ENCODE assay signal across 24 mouse cellular contexts in the genomic region with DNA sequence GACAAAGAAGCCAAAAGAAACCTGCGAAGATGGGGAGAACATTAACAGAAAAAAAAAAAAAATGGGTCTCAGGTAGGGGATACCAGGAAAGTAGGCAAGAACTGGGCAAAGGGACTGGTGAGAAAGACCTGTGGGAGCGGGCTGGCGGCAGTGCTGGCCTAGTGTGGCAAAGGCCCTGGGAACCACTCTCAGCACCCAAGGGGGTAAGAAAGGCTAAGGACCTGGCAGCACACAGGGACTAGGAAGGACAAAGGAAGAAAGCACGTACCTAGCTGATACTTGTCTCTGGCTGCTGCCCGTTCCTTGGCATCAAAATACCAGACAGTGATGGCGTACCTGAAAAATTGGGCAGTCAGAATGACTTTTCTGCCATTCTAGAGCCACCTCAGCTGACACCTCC. TPM values are rescaled to one million over a fixed set of nuclear protein-coding genes. Genes with fewer than 3 reads are reported as not detected.
A peak's percentile ranks its signal among the peaks of the same experiment; 100 is the strongest.
DNase-seq lines count a peak whose midpoint lies in the region; ATAC-seq lines count a peak whose summit lies in the region.
"Had no signal": no experiment of that assay in that cellular context is flagged by ENCODE, and none has a peak within 500 bp of the region (broad histone marks: within the 10 kb centered on the region; RNA-seq: fewer than 3 reads in every experiment).

No protein-coding gene starts in this region.

- H3K9me3 ChIP-seq in kidney, embryonic 14.5 days (ENCODE audit: control insufficient read depth, low read length) = no peaks in the 10 kb centered on the region
- H3K9me3 ChIP-seq: embryonic facial prominence, embryonic 10.5 days; forebrain, embryonic 13.5 days; heart, embryonic 15.5 days; intestine, embryonic 15.5 days; kidney, embryonic 15.5 days had no signal

- peaks cover 54% of the 10 kb centered on the region for H3K36me3 ChIP-seq in kidney, embryonic 14.5 days (ENCODE audit: control insufficient read depth, insufficient read depth, low read length)

- no peaks in the 10 kb centered on the region for H3K27me3 ChIP-seq in kidney, embryonic 14.5 days (ENCODE audit: control insufficient read depth, insufficient read depth, low read length)
- H3K27me3 ChIP-seq: forebrain, embryonic 13.5 days; heart, embryonic 15.5 days; intestine, embryonic 15.5 days; kidney, embryonic 15.5 days; Patski had no signal

- H3K9ac ChIP-seq in kidney, embryonic 14.5 days (ENCODE audit: low read depth, low read length) = no peak overlapping the region
- H3K9ac ChIP-seq: forebrain, embryonic 13.5 days; forebrain, postnatal 0 days; heart, embryonic 15.5 days; hindbrain, embryonic 14.5 days; intestine, embryonic 15.5 days; kidney, embryonic 15.5 days had no signal

- H3K27ac ChIP-seq in kidney, embryonic 14.5 days (ENCODE audit: low read depth, low read length) = no peak overlapping the region
- H3K27ac ChIP-seq: embryonic facial prominence, embryonic 10.5 days; forebrain, embryonic 13.5 days; heart, adult 2 months; heart, embryonic 15.5 days; hindbrain, embryonic 14.5 days; intestine, embryonic 15.5 days; kidney, embryonic 15.5 days had no signal

- WGBS in kidney, embryonic 14.5 days = 88% methylated on average over 6 of the region's 6 CpGs

- H3K4me2 ChIP-seq in kidney, embryonic 14.5 days (replicated peaks; ENCODE audit: low read depth, low read length) = no peak overlapping the region
- H3K4me2 ChIP-seq: forebrain, embryonic 13.5 days; heart, embryonic 11.5 days; heart, embryonic 15.5 days; hindbrain, embryonic 14.5 days; intestine, embryonic 15.5 days; kidney, embryonic 15.5 days had no signal

- peak; percentile 46 for DNase-seq in adrenal gland, postnatal 10 days
- DNase-seq in adrenal gland, adult (ENCODE audit: inconsistent age in 2 of 2, low spot score in 1 of 2) = no peak
- DNase-seq in cerebellum, adult 8-10 months = peak; percentile 14
- peak; percentile 92 for DNase-seq in heart, adult 11 months
- no peak for DNase-seq in heart, adult 18-20 months

- H3K4me1 ChIP-seq in kidney, embryonic 14.5 days (ENCODE audit: control insufficient read depth, insufficient read depth, low read length) = peaks cover 24% of the 10 kb centered on the region

- ATAC-seq in cerebellum, adult (ENCODE audit: insufficient number of reproducible peaks, low FRiP score, low TSS enrichment) = no peak
- no peak for ATAC-seq in kidney, embryonic 14.5 days (ENCODE audit: low FRiP score, low TSS enrichment)

- no peak overlapping the region for H3K4me3 ChIP-seq in kidney, embryonic 14.5 days (ENCODE audit: low read length)
- H3K4me3 ChIP-seq: embryonic facial prominence, embryonic 10.5 days; forebrain, embryonic 13.5 days; heart, adult 2 months; heart, embryonic 15.5 days; intestine, embryonic 15.5 days; kidney, embryonic 15.5 days had no signal

RNA-seq across cellular contexts. Expression of a gene that starts 5.7 kb away (rescaled TPM):
- not detected for total RNA-seq in adrenal gland, postnatal 10 days (2021)
- not detected for total RNA-seq in heart, adult 18-20 months (2021)
- polyA plus RNA-seq in kidney, embryonic 14.5 days (2014; fragmentation: Nextera tagmentation; extraction: Ambion mirVana) = not detected in 2 replicates
- total RNA-seq: adrenal gland, adult 2 months; forebrain, postnatal 0 days; gastrocnemius, adult 8-10 months; gastrocnemius, postnatal 36 days; heart, adult 2 months; heart, postnatal 14 days; hematopoietic stem cell, adult 5-6 weeks had no signal
- polyA plus RNA-seq: adrenal gland, adult 2 months; heart, adult 2 months; heart, embryonic 11.5 days; heart, embryonic 15.5 days; kidney, embryonic 15.5 days had no signal

RNA-seq across cellular contexts. Expression of a gene that starts 7.3 kb away (rescaled TPM):
- 10 to 100 TPM; 88.9 to 90.2 TPM for total RNA-seq in adrenal gland, postnatal 10 days (2021)
- total RNA-seq in heart, adult 18-20 months (2021) = 10 to 100 TPM; 58.6 to 60.1 TPM
- 33.1 and 37.8 TPM in 2 replicates for polyA plus RNA-seq in kidney, embryonic 14.5 days (2014; fragmentation: Nextera tagmentation; extraction: Ambion mirVana)

RNA-seq across cellular contexts. Expression of a gene that starts 19.4 kb away (rescaled TPM):
- total RNA-seq in adrenal gland, postnatal 10 days (2021) = 10 to 100 TPM; 36.1 to 42.0 TPM
- 10 to 100 TPM; 10.5 to 11.6 TPM for total RNA-seq in heart, adult 18-20 months (2021)
- polyA plus RNA-seq in kidney, embryonic 14.5 days (2014; fragmentation: Nextera tagmentation; extraction: Ambion mirVana) = 51.5 and 60.2 TPM in 2 replicates

RNA-seq across cellular contexts. Expression of a gene that starts 21.6 kb away (rescaled TPM):
- total RNA-seq in adrenal gland, postnatal 10 days (2021) = not detected
- total RNA-seq in heart, adult 18-20 months (2021) = not detected
- not detected in 2 replicates for polyA plus RNA-seq in kidney, embryonic 14.5 days (2014; fragmentation: Nextera tagmentation; extraction: Ambion mirVana)
- total RNA-seq: adrenal gland, adult 2 months; forebrain, postnatal 0 days; gastrocnemius, adult 8-10 months; gastrocnemius, postnatal 36 days; heart, postnatal 14 days; hematopoietic stem cell, adult 5-6 weeks had no signal
- polyA plus RNA-seq: CD4-positive, CD25-positive, alpha-beta regulatory T cell, adult 4 months; embryonic facial prominence, embryonic 14.5 days; forebrain, embryonic 13.5 days; forebrain, postnatal 0 days; heart, adult 2 months; heart, embryonic 15.5 days; hindbrain, embryonic 14.5 days; intestine, embryonic 15.5 days; kidney, embryonic 15.5 days; Patski had no signal

RNA-seq across cellular contexts. Expression of a gene that starts 21.7 kb away (rescaled TPM):
- total RNA-seq in adrenal gland, postnatal 10 days (2021) = under 1 TPM in 1 of 2 experiments, not detected in 1; 0.69 TPM
- under 1 TPM in 1 of 2 experiments, not detected in 1; 0.57 TPM for total RNA-seq in heart, adult 18-20 months (2021)
- polyA plus RNA-seq in kidney, embryonic 14.5 days (2014; fragmentation: Nextera tagmentation; extraction: Ambion mirVana) = 24.5 and 30.8 TPM in 2 replicates
- total RNA-seq: adrenal gland, adult 2 months; heart, postnatal 14 days; hematopoietic stem cell, adult 5-6 weeks had no signal
- polyA plus RNA-seq: adrenal gland, adult 2 months; Patski had no signal

Comparison
In these comparisons a context has a peak if more than half of its experiments do, and no peak if none do; other contexts are left out.
1. DNase-seq: peak in adrenal gland, postnatal 10 days (single experiment), cerebellum, adult 8-10 months (single experiment) and heart, adult 11 months (single experiment); none in adrenal gland, adult (0 of 2) and heart, adult 18-20 months (0 of 2).